Mouse (Mus musculus): ENCODE measurements around the gene Rfx1. TPM values are rescaled to one million over a fixed set of nuclear protein-coding genes. Genes with fewer than 3 reads are reported as not detected.

Gene Rfx1
- total RNA-seq, 1 experiment from 2014 or later, result 5.3 TPM

DNA sequence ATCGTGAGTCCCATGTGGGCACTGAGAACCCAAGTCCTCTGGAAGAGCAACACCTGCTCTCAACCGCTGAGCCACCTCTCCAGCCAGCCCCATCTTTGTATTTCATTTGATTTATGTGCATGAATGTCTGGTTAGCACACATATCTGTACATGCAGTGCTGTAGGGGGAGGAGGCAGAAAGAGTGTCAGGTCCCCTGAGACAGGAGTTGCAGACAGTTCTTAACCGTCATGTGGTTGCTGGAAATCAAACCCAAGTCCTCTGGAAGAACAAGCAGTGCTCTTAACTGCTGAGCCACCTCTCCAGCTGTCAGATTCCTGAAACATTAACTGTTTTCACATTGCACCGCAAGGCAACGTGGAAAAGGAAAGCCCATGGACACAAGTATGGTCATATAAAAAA is 18.5 kb upstream of the Rfx1 start:
- no peak for ATAC-seq (replicated peaks in 1 of 2; ENCODE audit: insufficient read depth in 1 of 2, low FRiP score in 2 of 2, low TSS enrichment in 1 of 2, low read depth in 1 of 2, poor library complexity in 2 of 2, severe bottlenecking in 2 of 2)

- ATAC-seq (replicated peaks in 1 of 2; ENCODE audit: insufficient read depth in 1 of 2, low FRiP score in 2 of 2, low TSS enrichment in 1 of 2, low read depth in 1 of 2, poor library complexity in 2 of 2, severe bottlenecking in 2 of 2), result peak; percentile 25 to 59; a peak in 1 of 4 replicates
Observed at GRCm38 (mm10) chr8:84052746-84053145, 13.9 kb upstream of the Rfx1 start.

DNA sequence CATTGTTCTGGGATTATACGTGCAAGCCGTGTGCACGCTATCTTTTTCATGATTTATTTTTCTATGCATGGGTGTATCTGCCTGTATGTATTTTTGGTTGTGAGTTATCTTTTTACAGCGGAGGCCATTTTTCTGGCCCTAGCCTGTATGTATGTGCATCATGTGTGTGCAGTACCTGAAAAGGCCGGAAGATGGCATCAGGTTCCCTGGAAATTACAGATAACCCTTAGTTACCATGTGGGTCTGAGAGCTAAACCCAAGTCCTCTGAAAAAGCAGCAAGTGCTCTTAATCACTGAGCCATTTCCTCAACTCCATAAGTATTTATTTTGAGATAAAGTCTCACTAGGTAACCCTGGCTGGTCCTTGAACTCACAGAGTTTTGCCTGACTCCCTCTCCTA is 13.4 kb upstream of the Rfx1 start:
- no peak for ATAC-seq (replicated peaks in 1 of 2; ENCODE audit: insufficient read depth in 1 of 2, low FRiP score in 2 of 2, low TSS enrichment in 1 of 2, low read depth in 1 of 2, poor library complexity in 2 of 2, severe bottlenecking in 2 of 2)

- ATAC-seq (replicated peaks in 1 of 2; ENCODE audit: insufficient read depth in 1 of 2, low FRiP score in 2 of 2, low TSS enrichment in 1 of 2, low read depth in 1 of 2, poor library complexity in 2 of 2, severe bottlenecking in 2 of 2), result no peak
Observed at GRCm38 (mm10) chr8:84057827-84058226, 8.8 kb upstream of the Rfx1 start.

GRCm38 (mm10) chr8:84059226-84059625 is 7.4 kb upstream of the Rfx1 start:
- no peak for ATAC-seq (replicated peaks in 1 of 2; ENCODE audit: insufficient read depth in 1 of 2, low FRiP score in 2 of 2, low TSS enrichment in 1 of 2, low read depth in 1 of 2, poor library complexity in 2 of 2, severe bottlenecking in 2 of 2)

DNA sequence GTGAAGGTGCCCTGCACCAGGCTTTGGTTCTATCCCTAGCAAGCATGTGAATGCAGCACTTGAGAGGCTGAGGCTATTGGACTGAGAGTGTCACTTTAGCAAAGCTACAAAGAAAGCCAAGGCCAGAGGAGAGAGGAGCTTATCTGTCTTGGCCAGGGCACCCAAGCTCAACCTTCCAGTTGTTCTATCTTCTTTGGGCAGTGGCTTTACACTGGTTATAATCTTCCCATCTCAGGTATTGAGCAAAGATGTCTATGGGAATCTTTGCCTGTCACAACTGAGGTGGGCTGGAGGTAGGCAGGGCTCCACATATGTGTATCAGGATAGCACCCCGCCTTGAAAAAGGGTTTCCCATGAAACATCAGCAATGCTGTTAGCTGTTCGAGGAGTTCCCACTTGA is 6.4 kb upstream of the Rfx1 start:
- ATAC-seq (replicated peaks in 1 of 2; ENCODE audit: insufficient read depth in 1 of 2, low FRiP score in 2 of 2, low TSS enrichment in 1 of 2, low read depth in 1 of 2, poor library complexity in 2 of 2, severe bottlenecking in 2 of 2), result no peak

DNA sequence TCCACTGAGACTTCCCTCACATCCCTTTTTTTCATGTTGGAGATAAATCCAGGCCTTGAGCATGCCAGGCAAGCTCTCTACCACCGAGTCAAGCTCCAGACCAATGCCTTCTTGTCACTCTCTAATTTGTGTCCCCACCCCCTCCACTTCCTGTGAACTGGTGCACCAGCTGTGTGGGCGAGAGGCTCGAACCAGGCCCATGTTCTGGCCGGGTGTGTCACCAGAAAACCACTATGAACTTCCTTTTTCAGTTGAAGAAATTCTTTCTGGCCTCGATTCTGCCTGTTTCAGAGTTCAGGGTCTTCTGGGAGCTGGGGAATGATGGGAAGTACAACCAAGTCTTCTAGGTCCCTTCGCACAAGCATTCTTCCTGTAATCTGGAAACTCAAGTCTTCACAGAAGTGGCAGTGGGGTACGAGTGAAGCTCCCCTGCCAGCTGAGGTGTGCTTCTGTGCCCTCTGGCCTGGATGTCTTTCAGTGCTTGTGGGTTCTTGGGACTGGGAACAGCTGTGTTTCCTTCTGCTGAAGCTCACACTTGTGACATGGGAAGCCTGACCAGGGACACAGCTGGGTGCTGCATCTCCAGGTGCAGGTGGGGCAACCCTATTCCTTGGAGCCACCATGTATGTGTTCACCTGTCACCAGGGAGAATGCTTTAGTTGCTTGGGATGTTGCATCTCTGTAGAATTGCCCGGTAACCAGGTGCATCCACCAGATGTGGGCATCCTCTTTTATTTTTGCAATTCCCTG is 2.6 kb upstream of the Rfx1 start:
- ATAC-seq (replicated peaks in 1 of 2; ENCODE audit: insufficient read depth in 1 of 2, low FRiP score in 2 of 2, low TSS enrichment in 1 of 2, low read depth in 1 of 2, poor library complexity in 2 of 2, severe bottlenecking in 2 of 2), result no peak

DNA sequence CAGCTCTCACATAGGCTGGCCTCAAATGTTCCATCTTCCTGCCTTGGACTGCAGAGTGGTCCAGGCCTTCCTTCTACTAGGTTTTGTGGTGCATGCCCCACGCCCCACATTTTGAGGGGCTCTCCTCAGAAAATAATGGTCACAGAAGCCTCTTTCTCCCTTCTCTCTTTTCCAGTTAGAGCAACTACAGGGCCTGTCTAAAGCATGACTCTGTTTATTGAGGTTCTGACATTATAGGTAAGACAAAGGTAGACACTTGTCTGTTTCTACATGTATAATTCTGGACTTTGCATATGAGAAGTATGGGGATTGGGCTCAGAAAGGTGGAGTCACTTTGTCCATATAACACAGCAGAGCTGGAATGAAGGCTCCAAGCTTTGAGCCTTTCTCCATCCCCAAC is 1.6 kb upstream of the Rfx1 start, which contains the start of gene Gm10643:
TSS of gene Gm10643 (minus strand) at position 101 of the 400 bp plus-strand sequence.
- ATAC-seq (replicated peaks in 1 of 2; ENCODE audit: insufficient read depth in 1 of 2, low FRiP score in 2 of 2, low TSS enrichment in 1 of 2, low read depth in 1 of 2, poor library complexity in 2 of 2, severe bottlenecking in 2 of 2), result no peak

DNA sequence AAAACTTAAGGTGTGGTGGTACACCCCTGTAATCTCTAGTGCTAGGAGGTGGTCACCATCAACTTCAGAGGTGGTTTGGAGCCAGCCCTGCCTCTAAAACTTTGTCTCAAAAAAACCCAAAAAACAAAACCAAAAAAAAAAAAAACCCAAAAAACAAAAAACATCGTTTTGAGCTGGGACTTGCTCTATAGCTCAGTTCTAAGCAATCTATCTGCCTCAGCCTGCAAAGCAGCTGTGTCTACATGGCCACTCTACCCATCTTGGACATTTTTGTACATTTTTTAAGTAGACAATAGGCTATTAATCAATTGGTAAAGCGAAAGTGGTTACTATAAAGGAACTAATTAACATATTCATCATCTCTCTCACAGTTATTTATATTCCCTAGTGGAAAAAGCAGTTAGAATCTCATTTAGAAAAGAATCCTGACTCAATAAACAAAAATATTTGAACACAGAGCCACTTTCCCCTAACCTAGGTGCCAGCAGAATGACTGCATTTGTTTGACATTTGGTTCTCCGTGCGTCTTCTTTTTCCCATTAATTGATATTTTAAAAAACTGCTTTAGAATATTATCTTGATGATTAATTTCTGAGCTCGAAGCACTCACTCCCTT is 1.1 kb upstream of the Rfx1 start:
- ATAC-seq (replicated peaks in 1 of 2; ENCODE audit: insufficient read depth in 1 of 2, low FRiP score in 2 of 2, low TSS enrichment in 1 of 2, low read depth in 1 of 2, poor library complexity in 2 of 2, severe bottlenecking in 2 of 2), result no peak

- peak; percentile 33 to 43 for ATAC-seq (replicated peaks in 1 of 2; ENCODE audit: insufficient read depth in 1 of 2, low FRiP score in 2 of 2, low TSS enrichment in 1 of 2, low read depth in 1 of 2, poor library complexity in 2 of 2, severe bottlenecking in 2 of 2)
Observed at GRCm38 (mm10) chr8:84067047-84067573, 476 bp downstream of the Rfx1 start.

DNA sequence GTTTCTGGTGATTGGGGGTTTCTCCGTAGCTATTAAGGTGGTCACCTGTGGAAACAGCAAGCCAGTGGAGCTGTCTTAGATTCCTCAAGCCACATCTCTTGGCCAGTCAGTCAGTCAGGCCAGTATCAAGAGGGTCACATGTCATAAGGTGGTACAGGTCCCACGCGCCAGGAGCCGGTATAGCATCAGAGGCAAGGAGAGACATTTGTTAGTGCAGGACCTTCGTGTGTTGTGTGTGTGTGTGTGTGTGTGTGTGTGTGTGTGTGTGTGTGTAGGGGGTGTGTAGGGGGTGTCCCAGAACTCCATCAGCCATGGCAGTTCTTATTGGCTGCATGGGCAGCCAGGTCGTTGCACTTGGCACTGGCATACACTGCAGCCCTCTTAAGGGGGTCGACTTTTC is 1.3 kb downstream of the Rfx1 start:
- ATAC-seq (replicated peaks in 1 of 2; ENCODE audit: insufficient read depth in 1 of 2, low FRiP score in 2 of 2, low TSS enrichment in 1 of 2, low read depth in 1 of 2, poor library complexity in 2 of 2, severe bottlenecking in 2 of 2), result no peak

DNA sequence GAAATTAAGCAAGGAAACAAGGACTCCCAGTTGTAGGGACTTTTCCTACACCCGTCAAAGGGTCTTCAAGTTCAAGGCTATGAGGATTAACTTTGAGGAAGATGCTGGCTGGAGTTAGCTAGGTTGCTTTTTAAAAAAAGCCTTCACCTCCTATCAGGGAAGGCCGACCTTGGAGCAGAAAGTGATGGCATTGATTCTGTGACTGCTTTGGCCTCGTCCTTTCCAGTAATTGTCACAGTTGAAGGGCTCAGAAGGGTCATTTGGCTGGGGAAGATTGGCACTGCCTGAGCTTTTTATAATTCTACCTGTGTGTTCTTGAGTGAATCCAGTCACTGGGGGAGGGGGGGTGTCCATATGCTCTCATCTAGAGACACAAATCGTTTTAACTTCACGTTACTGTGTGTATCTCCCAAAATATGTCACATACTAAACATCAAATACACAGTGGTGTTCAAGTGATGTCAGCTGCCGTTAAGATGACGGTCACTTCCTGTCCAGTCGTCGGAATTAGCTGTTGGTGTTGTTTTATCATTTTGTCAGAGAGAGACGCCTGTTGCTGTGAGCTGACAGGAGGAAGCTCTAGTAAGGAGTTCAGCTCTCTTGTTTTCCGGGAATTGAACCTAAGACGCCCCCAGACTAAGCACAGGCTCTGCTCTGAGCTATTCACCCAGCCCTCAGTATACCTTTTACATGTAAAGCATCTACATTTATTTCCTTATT is 1.8 kb downstream of the Rfx1 start:
- no peak for ATAC-seq (replicated peaks in 1 of 2; ENCODE audit: insufficient read depth in 1 of 2, low FRiP score in 2 of 2, low TSS enrichment in 1 of 2, low read depth in 1 of 2, poor library complexity in 2 of 2, severe bottlenecking in 2 of 2)

- ATAC-seq (replicated peaks in 1 of 2; ENCODE audit: insufficient read depth in 1 of 2, low FRiP score in 2 of 2, low TSS enrichment in 1 of 2, low read depth in 1 of 2, poor library complexity in 2 of 2, severe bottlenecking in 2 of 2), result no peak
Observed at GRCm38 (mm10) chr8:84069169-84069568, 2.5 kb downstream of the Rfx1 start.

GRCm38 (mm10) chr8:84069750-84070149 is 3.1 kb downstream of the Rfx1 start:
- no peak for ATAC-seq (replicated peaks in 1 of 2; ENCODE audit: insufficient read depth in 1 of 2, low FRiP score in 2 of 2, low TSS enrichment in 1 of 2, low read depth in 1 of 2, poor library complexity in 2 of 2, severe bottlenecking in 2 of 2)

GRCm38 (mm10) chr8:84070241-84070640 is 3.6 kb downstream of the Rfx1 start:
- no peak for ATAC-seq (replicated peaks in 1 of 2; ENCODE audit: insufficient read depth in 1 of 2, low FRiP score in 2 of 2, low TSS enrichment in 1 of 2, low read depth in 1 of 2, poor library complexity in 2 of 2, severe bottlenecking in 2 of 2)

GRCm38 (mm10) chr8:84070667-84071066 is 4.0 kb downstream of the Rfx1 start:
- no peak for ATAC-seq (replicated peaks in 1 of 2; ENCODE audit: insufficient read depth in 1 of 2, low FRiP score in 2 of 2, low TSS enrichment in 1 of 2, low read depth in 1 of 2, poor library complexity in 2 of 2, severe bottlenecking in 2 of 2)

DNA sequence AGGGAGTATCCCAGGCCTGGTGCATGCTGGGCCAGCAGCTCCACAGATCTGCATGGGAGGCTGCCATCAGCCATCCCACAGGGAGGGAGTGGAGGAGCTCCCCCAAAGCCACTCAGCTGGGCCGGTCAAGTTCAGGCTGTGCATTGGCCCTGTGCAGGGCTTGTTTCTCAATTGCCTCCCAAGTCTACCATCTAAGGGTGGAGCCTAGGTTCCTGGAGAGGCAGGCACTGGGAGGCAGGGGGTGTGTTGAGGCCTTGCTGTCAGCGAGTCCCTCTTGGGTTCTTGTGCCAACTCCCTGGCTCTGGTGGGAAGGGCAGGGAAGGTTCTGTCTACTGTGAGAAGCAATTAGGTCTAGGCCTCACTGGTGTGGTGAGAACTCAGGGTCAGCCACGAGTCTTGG is 5.3 kb downstream of the Rfx1 start:
- ATAC-seq (replicated peaks in 1 of 2; ENCODE audit: insufficient read depth in 1 of 2, low FRiP score in 2 of 2, low TSS enrichment in 1 of 2, low read depth in 1 of 2, poor library complexity in 2 of 2, severe bottlenecking in 2 of 2), result no peak

DNA sequence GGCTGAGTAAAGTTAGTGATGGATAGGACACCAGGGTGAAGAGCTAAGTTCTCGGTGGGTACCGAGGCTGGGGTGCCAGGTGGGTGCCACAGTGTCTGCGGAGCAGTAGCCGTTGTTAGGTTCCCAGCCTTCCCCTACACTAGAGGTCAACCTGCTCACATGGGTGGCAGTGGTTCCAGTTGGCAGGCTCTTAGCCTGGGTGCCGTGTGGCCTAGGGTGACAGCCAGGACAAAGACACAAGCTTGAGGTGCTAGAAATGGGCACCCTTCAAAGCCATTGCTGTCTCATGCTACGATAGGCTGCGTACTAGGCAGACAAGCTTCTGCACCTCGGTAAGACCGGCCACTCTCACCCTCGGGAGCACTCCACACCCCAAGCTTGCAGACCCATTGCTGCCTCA is 5.7 kb downstream of the Rfx1 start:
- ATAC-seq (replicated peaks in 1 of 2; ENCODE audit: insufficient read depth in 1 of 2, low FRiP score in 2 of 2, low TSS enrichment in 1 of 2, low read depth in 1 of 2, poor library complexity in 2 of 2, severe bottlenecking in 2 of 2), result no peak
